Mouse (Mus musculus) 3T3-L1 (cell line): ENCODE results near the gene Gmeb1.
"Not testable (repeated sequence)": the region's sequence is repeated elsewhere in the genome, so short reads cannot be mapped to it uniquely, and the experiment has no call there.

Experiments used
- DNase-seq: peaks from one replicate; pipeline ENCODE4 v3.0.0-alpha.2; 2015; ENCODE audit warnings: low read depth, low spot score

Gmeb1 gene

DNA sequence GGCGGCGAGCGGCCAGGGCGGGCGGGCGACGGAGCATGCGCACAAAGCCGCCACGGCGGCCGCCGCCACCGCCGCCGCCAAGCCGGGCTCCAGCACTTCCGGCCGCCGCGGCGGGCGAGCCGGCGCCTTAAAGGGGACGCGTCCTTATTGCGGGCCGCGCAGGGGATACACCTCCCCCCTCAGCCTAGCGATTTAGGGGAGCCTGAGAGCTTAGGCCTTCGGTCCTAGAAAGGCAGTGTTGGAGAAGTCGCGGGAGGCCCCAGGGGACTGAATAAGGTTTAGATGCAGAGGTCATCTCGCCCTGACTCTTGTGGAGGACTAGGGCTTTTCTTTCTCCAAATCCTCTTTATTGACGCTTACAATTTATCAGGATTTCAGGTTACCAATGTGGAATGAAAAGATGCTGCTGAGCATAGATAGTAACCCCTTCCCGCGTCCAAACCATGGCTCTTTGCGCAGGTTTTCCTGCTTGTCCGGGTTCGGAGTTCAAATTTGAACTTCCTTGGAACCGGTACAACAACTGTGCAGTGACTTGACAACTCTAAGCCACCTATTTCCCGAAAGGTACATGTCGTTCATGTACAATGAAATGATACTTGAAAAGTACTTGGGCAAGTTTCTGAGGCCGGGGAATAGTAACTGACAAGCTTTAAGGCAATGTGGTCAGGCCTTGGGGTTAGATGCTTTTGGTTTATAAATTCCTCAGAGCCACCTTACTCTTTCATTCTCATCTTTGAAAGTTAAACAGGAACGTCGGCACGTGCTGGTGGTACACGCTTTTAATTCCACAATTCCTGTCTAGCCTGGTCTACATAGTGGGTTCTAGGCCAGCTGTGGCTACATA, at the start of gene Gmeb1:
TSS of gene Gmeb1 (minus strand) at position 89 of the 844 bp plus-strand sequence.
- DNase-seq = peak; percentile 59

DNA sequence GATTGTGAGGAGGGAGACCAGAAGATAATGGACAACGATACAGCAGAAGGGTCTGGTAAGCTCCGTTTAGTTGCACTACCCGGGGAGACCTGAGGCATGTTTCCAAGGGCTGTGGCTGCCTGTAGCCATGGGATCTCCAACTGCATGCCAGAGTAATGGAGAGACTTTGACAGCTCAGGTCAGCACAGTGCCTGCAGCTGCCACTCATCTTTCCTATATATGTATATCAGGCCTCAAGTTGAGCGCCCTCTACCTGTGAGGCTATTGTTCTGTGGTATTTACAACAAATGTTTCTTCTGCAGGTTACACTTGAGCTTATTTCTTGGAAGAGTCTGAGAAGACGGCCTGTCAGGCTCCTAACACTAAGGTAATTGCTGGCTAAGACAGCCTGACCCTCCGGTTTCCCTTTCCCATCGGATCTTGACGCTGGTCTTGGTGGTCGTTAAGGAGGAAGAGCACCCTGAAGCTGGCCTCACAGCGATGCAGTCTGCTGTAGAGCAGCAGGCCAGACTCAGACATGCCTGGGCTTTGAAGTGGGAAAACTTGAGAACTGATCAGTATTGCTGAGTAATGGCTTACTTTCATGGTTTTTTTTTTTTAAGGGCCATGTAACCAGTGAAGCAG, 48.6 kb upstream of the Gmeb1 start:
- peak; percentile 70 for DNase-seq

DNA sequence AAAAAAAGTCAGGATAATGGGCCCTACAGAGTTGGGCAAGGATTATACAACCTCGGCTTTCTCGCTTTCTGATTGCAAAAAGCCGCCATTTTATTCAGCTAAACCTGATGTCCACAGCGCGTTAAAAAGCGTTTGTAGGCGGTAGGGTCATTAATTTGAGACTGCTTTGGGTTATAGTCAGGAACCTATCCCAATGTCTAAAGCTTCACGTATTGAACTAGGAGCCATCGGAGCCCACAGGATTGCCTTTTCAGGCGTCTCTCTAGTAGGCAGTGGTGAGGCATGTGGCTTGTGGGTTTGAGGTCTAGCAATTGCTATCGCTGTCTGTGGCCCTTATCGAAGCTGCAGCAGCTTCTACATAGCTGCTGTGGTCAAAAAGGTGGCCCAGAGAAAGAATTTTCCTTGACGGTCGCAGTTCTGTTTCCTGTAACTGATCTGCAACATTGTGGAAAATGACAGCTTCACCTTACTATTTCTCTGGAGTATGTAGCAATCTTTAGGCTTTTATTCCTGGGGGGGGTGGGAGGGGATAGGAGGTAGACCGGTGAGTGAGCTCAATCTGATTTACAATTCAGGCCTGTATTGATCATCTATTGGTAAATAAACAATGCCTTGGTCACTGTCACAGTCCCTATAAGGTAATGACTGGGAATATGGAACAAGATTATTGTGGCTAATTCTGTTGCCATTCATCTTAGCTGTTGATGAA, 47.9 kb upstream of the Gmeb1 start:
- DNase-seq = no peak

DNA sequence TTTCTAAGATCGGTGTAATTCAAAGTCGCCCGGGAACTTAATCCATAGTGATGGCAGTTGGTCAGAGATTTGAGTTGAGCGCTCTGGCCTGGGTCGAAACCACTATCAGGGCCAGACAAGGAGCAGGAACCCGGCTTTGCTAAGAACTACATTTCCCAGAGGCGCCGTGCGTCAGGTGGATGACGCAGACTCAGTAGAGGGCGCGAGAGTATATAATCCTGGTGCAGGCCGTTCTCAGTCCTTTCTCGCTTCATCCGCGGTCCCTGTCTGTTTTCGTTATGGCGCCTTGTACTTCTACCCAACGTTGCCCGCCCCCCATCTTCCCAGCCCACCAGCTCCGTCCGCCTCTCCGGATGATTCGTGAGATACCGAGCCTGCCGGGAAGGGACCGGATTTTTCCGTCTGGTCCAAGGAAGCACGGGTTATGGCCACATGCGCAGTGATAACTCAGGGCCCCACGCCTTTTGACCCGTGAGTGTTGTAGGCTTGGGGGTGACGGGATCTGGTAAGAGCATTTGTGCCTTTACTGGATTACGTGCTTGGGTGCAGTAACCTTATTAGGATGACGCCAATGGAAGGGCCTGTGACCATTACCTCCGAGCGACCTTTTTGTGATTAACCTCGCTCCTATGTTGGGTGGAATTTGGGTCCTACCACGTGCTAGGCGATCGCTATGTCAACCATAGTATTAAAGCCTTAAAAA, 47.2 kb upstream of the Gmeb1 start:
- peak; percentile 94 for DNase-seq

DNA sequence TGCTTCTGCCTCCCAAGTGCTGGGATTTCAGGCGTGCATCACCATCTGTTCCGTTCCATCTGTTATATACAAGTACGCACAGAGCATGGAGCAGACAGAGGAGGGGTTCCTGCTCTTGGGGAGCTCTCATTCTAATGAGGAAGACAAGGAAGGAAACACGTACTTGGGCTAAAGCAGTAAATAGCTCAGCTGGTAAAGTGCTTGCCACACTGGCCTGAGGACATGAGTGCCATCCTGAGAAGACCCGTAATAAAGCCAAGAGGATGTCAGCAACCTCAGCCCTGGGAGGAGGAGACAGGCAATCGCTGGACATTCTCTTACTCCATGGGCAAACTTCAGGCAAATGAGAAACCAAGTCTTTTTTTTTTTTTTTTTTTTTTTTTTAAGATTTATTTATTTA, 44.6 kb upstream of the Gmeb1 start:
- no peak for DNase-seq

DNA sequence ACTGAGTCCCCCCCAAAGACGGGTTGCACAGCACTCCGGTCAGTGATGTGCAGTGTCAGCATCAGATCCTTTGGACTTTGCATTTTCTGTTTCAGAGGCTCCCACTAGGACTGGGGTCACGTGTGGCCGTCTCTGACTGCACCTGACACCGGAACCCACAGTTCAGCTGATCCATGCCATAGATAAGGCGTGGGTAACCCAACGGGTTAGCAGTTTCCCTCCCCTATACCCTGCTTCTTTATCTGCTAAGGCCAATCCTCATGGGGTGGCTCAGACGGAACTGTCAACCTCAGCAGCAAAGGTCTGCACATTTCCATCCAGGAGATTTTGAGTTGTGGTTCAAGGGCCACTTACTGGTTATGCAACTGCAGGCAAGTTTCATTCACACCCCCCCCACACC, 43.9 kb upstream of the Gmeb1 start:
- no peak for DNase-seq

DNA sequence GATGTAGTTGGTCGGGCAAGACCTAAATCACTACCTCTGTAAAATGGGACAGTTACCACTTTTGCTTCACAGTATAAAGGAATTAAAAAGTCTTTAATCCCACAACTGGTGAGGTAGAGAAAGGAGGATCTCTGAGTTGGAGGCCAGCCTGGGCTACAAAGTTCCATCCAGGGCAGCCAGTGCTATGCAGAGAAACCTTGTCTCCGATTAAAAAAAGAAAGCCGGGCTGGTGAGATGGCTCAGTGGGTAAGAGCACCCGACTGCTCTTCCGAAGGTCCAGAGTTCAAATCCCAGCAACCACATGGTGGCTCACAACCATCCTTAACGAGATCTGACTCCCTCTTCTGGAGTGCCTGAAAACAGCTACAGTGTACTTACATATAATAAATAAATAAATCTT, 42.1 kb upstream of the Gmeb1 start:
- not testable (repeated sequence) for DNase-seq

DNA sequence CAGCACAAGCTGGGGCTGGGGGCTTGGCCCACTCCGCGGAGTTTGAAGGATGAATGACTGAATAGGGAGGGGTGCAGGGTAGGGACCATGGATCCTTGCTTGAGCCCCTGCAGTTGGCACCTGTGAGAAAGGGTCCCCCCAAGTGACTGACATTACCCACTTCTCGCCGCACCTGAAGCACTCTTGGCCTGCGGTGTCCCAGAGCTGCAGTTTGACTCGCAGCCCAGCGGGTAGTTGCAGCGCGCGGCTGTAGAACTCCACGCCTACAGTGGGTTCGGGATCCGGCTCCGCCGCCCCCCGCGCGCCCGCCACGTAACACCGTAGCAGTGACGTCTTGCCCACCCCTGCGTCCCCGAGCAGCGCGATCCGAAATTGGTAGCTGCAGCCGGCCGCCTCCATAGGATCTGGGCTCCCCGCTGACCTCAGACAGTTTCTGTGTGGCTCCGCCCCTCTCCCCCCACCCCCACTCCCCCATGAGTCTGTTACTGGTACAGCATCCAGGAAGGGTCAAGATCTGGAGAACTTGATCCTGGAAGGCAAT, 41.6 kb upstream of the Gmeb1 start, which contains the start of gene Rab42:
TSS of gene Rab42 (minus strand) at position 447 of the 541 bp plus-strand sequence.
- DNase-seq = peak; percentile 74

DNA sequence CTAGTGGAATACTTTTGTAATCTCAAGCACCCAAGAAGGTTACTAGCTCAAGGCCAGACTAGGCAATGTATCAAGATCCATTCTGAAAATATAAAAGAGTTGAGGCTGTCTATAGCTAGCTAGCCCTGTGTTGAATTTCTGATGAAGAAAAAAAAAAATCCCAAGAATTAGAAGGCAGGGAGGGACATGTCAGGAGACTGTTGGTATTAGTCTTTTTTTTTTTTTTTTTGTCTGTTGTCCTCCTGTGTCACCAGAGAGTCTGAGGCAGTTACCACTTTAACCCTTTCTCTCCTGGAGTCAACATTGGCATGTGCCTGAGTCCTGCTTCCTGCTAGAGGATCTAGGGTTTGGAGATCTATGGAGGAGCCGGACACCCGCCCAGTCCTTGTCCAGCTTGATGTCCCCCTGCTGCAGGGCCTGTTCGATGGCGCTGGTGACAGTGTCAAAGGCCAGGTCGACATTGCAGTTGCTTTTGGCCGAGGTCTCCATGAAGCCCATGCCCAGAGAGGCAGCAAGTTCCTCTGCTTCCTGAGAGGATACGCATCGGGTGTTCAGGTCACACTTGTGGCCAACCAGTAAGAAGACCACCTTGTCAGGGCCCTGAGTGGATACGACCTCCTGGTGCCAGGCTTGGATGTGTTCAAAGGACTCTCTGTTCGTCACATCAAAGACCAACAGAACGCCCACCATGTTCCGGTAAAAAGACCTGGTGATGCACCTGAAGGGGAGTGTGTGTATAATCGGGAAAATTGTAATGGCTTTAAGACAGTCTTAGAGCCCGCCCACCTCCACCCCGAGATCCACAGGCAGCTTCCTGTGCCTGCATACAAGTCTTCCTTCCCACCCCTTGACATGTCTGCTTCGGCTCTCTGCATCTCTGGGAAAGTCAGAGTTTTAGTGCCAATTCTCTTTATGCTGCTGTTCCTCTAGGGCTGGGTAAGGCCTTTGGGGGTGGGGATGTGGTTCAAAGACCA, 40.9 kb upstream of the Gmeb1 start:
- peak; percentile 53 for DNase-seq

DNA sequence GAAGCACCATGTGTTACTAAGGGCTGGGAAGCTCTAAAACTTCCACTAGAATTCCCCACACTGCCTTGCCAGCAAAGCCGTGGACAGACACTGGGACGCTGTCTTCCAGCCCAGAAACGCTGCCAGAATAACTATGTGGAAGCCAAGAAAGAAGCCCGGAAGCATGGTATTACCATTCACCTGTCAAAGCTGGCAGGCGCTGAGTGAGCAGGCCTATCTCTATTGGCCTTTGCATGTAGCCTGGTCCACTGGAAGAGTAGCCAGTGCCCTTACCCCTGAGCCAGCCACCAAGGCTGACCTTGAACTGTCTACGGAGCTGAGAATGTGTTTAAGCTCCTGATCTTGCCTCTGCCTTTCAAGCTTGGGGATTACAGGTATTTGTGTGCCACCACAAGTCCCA, 40.1 kb upstream of the Gmeb1 start:
- no peak for DNase-seq

DNA sequence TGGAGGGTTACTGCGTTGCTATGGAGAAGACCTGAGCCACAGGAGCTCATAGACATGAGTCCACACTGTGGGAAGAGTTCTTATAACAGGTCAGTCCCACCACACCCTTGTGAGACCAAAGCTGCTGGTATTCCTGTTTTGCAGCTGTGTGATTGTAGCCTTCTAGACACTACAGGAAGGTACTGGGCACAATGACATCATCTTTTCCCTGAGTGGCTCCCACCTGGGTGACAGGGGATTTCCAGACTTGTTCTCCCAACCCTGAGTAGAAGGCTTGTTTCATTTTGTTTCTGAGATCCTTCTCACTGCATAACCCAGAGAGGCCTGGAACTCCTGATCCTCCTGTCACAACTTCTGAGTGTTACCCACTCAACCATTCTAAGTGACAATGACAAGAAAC, 38.4 kb upstream of the Gmeb1 start:
- no peak for DNase-seq

DNA sequence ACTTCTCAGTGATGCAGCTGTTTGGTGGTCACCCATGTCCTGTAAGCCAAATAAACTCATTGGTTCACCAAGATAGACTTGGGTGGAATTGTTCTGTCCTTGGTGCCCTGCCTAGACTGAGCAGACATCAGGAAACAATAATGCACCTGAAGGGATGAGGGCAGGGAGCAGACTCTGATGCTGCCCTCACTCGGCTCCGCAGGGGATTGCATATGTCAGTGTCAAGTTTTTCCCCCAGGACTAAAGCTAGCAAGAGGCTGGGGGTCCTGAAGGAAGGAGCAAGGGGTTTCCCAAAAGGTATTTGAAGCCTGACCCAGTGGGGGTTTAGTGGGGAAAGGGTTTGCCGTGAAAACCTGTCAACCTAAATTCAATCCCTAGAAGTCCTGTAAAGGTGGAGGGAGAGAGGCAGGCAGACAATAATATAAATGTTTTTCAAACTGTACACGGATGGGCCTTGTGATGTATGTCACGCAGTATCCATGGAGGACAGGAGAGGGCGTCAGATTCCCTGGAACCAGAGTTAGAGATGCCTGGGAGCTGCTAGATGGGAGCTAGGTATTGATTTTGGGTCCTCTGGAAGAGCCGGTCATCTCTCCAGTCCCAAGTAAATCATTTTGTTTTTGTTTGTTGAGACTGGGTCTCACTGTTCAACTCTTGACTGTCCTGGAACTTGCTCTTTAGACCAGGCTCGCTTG, 34.4 kb upstream of the Gmeb1 start:
- DNase-seq = no peak

DNA sequence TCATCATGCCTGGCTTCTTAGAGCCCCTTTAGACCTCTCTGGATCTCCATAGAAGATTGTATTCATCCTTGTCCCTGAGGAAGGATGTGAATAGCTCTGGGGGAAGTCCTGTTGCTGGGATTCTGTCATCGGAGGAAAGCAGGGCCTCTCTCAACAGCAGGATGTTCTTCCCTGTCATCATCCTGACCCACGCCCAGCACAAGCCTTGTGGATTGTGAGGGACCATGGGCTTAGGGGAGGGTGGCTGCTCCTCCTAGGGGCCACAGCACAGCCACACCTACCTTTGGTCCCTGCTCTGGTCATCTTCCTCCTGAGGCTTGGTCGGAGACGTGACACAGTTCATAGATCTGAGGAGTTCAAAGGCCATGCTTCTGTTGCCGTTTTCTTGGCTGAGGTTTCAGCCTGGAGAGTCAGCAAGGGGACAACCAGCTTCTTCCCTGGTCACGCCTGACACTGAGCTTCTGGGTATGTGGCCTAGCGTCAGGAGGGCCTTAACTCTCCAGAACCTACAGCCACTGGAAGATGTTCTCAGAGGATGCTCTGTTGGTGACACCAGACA, 32.4 kb upstream of the Gmeb1 start:
- DNase-seq = no peak

DNA sequence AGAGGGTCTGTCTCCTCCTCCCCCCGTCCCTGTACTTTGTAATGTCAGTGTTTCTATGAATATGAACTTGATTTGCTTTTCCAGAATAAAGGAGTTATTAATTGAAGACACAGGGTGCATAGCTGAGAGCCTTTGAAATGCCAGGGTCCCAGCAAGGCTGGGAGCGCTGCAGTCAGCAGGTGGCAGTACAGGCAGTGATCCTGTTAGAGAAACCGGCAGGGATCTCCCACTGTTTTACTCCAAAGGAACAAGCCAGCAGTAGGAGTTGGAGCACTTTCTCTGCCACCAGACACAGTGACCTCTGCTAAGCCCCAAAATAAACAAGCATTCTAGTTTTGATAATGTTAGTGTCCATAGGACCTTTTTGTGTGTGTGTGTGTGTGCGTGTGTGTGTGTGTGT, 31.6 kb upstream of the Gmeb1 start:
- peak; percentile 38 for DNase-seq

DNA sequence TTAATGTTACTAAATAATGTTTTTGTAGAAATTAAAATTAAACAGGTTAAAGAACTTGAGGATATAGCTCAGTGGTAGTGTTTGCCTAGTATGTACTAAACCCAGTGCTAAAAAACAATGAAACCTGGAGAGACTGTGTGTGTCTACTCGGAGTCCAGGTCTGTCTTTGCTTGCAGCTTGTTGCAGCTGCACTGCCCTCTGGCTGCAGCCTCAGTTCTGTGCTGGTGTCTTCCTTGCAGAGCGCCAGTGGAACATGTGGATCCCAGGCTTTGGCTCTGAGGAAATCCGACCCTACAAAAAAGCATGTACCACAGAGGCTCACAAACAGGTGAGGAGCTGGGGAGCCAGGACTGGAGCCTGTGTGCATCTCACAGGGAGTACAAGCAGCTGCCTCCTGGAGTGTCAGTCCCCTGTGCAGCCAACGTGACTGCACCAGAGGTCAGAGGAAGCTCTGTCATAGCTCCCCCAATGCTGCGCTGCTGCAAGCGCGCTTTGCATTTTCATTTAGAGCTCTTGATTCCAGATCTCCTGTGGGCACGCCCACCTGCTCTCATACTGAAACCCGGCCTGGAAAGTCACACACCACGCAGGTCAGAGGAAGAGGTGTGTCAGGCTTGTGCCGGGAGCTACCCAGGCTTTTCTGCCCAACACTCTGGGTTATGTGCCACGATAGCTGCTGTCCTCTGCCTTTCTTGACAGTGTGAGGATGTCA, 30.4 kb upstream of the Gmeb1 start:
- DNase-seq = no peak

DNA sequence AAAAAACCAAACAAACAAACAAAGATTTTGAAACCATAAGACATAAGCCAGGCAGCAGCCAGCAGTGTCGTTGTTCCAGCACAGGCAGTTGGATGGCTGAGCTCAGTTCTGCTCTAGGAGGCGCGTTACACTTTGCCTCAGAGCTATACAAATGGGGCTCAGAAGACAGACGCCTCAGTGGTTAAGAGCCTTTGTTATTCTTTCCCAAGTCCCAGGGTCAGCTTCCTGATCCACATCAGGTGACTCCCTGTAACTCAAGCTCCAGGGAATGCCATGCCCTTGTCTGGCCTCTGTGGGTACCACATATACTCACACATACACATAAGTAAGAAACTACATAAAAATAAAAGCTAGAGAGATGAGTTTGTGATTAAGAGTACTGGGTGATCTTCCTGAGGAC, 29.7 kb upstream of the Gmeb1 start:
- DNase-seq = no peak

DNA sequence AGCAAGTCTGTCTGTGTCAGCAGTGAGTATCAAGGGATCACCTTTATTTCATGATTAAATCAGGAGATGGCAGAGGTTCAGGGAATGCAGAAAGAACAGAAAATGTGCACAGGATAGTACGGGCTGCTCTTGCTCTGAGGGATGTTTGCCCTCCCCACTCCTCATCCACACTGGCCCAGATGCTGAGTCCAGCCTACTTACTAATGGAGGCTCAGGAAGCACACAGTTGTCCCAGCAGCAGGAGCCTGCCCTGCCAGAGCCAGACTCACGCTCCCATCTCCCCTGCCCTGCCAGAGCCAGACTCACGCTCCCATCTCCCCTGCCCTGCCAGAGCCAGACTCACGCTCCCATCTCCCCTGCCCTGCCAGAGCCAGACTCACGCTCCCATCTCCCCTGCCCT, 27.4 kb upstream of the Gmeb1 start:
- not testable (repeated sequence) for DNase-seq

DNA sequence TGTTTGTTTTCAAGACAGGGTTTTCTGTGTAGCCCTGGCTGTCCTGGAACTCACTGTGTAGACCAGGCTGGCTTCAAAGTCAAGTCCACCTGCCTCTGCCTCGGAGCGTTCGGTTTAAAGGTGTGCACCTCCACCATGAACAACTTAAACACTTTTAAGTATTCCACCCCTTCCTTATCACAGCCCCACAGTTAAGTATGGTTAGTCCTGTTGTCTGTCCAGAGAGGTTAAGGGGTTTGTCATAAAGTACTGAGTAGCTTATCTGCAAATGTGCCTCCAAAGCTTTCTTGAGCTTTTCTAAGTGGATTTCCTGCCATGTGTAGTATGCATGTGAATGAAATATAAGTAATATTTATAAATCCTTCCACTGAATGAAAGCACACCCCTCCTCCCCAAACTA, 14.5 kb upstream of the Gmeb1 start:
- no peak for DNase-seq
